Mouse (Mus musculus) thymus, adult 2 months (tissue): ENCODE results near the gene Gm20696.

ENCODE experiments used
- CTCF ChIP-seq: fragments of 200-500 bp; IDR thresholded peaks from 2 replicates; pipeline ENCODE4 v1.5.1; 2012; ENCODE audit warnings: mild to moderate bottlenecking, control low read depth, low read length, moderate library complexity, borderline replicate concordance; ENCODE audit not compliant: control insufficient read depth, poor library complexity, insufficient read depth; ENCODE audit errors: extremely low read depth
- POLR2A ChIP-seq: fragments of 200-500 bp; IDR thresholded peaks from 2 replicates; pipeline ENCODE4 v1.6.1; 2012; ENCODE audit warnings: mild to moderate bottlenecking, low read length, control low read depth, moderate library complexity; ENCODE audit not compliant: control insufficient read depth, poor library complexity, insufficient read depth; ENCODE audit errors: extremely low read depth

GRCm38 (mm10) chr6:99453763-99454520 lies 212.7 kb downstream of the Gm20696 start:
- TF ChIP-seq CTCF (no peak), POLR2A (no peak)
